Mouse (Mus musculus): ENCODE results near the gene Fancc. TPM values are rescaled to one million over a fixed set of nuclear protein-coding genes. Genes with fewer than 3 reads are reported as not detected.
"Not testable (repeated sequence)": the region's sequence is repeated elsewhere in the genome, so short reads cannot be mapped to it uniquely, and the experiment has no call there.

The Fancc gene
- total RNA-seq, 2 experiments from 2014 or later, result 17.1 to 18.9 TPM

DNA sequence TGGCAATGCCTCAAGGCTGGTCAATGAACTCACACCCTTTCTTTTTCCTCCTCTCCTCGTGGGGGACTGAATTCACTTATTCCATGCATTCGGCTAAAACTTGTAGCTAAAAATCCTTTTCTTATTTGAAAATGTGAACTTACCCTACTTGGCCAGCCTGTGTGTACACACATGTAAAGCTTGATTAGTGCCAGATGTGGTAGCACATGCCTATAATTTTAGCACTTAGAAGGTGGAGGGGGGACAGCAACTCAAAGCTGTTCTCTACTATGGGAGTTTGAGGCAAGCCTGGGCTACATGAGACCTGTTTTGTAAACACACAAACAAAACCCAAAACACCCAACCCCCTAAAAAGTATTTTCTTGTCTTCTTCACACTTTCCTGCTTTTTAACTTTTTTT is 19.5 kb upstream of the Fancc start:
- DNase-seq (ENCODE audit: low spot score in 2 of 2), result no peak

DNA sequence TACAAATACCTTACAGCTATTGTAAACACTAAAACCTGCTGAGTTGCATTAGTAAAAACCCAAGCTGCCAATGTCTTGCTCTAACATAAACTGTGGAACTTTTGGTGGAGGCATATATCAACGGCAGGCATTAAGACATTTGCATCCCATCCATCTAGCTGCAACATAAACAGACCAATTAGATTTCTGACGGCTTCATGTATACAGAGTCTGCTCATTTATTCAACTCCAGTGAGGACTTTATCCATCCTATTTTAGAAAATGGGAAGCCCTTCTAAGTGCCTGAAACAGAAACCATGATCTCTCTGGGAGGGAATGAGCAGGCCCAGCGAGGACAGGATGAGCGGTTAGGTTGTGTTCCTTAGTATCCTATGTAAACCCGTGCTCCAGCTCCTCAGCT is 18.5 kb upstream of the Fancc start:
- DNase-seq (ENCODE audit: low spot score in 2 of 2), result no peak

DNA sequence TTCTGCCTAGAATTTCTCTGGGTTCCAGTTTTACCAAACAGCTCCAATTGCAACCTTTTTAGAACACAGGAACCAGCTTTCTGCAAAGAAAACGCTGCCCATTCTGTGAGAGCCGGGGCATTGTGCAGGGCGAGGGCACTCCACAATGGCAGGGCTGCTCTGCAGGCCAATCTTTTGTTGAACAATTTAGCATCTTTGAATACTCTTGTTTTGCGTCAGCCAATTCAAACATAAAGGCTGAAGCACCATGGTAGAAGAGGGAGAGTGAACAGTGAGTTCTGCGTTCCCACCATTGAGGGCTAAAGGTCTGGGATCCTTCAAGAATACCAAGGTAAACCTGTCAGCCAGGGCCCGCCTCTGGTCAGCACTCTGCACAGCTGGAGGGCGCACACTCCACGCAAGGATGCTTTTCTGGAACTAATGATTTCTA is 17.9 kb upstream of the Fancc start:
- DNase-seq (ENCODE audit: low spot score in 2 of 2), result no peak

DNA sequence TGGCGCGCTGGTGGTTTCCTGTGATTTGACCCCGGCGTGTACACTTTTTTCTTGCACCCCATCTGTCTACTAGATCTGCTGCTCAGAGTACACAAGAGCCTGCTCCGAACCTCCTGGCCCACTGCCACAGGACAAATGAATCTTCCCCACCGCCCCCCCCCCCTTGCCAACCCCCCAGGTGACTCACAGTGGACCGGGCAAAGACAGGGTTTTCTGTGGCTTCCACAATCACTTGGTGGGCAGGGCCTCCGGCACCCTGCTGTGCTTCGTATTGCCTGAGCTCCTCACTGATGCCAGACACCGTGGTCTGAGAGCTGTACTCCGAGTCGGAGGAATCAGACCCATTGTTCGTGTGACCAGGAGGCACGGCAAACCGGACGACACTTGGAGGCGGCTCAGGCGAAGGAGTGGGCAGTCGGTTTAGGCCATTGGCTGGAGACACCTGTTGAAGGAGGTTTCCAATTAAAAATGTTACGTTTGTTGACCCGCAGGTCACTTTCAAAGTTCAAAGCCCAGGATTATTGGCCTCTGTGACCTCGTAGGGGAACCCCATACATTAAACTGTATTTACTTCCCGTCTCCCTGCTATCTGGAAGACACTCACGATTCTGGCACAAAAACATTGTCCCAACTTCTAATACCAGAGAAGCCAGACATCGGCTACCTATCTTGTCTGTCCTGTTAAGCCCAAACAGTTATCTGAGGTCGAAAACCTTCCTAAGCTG is 16.5 kb upstream of the Fancc start:
- no peak for DNase-seq (ENCODE audit: low spot score in 2 of 2)

DNA sequence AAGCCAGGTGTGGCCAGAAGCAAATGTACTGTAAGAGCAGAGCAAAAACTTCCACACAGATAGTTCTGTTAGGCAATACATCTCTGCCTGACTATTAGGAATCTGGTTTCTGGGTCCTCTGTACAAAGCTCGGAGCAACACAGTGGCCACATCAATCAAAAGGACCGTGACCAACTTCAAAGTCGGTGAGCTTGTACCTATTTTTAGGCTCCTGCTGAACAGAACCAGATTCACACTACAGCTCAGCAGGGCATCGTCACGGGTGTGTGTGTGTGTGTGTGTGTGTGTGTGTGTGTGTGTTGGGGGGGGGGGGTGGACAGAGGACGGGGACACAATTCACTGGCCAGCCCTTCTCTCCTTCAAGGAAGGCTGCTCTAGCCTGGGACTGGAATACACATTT is 15.3 kb upstream of the Fancc start:
- no peak for DNase-seq (ENCODE audit: low spot score in 2 of 2)

DNA sequence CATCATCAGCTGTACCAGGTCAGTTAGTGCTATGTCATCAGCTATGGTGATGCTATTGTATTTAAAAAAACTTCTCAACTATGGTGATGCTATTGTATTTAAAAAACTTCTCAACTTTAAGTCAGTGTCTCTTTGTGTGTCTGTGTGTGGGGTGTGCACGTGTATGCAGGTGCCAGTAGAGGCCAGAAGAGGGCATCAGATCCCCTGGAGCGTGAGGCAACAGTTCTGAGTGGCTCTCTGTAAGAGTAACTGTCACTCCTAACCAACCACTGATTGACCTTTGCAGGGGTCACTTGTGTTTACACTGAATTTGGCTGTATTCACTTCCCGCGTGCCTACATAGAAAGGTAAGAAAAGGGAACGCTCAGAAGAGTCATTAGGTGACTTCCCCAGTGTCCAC is 10.7 kb upstream of the Fancc start:
- DNase-seq (ENCODE audit: low spot score in 2 of 2), result no peak

DNA sequence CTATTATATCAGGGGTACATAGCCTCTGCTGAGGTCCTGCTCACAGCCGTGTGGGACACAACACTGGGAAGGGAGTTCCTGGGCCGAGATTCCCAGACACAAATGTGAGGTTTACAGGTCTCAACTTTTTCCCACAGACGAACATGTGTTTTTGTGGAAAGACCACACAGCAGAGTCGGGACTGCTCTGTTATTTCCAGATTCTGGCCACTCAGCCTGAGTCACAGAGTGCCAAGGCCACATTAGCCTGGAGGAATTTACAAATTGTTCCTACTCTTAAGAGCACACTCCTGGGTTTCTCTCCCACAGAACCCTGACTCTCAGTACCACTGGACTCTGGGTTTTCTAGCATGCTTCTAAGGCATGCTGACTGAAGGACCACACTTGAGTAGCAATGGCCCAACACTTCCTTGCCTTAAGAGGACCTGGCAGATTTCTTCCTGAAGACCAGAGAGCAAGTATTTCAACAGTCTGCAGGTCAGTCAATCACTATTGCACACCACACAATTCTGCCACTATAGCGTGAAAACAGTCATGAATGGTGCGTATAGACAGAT is 10.0 kb upstream of the Fancc start:
- DNase-seq (ENCODE audit: low spot score in 2 of 2), result no peak

DNA sequence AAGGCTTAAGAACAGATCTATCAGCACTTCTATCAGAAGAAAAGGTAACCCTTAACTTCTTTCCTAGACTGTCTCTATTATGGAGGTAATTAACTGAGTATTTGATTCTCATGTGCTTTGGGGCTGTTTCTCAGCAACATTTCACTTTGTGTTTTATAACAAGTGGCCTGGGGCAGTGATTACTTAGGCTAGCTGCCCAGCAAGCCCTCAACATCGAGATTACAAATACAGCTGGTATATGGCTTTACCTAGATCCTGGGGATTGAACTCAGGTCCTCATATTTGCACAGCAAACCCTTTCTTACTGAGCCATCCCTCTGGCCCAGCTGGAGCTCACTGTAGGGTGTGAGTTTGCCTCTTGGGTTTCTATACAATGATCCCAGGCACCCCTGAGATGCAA is 9.3 kb upstream of the Fancc start:
- no peak for DNase-seq (ENCODE audit: low spot score in 2 of 2)

DNA sequence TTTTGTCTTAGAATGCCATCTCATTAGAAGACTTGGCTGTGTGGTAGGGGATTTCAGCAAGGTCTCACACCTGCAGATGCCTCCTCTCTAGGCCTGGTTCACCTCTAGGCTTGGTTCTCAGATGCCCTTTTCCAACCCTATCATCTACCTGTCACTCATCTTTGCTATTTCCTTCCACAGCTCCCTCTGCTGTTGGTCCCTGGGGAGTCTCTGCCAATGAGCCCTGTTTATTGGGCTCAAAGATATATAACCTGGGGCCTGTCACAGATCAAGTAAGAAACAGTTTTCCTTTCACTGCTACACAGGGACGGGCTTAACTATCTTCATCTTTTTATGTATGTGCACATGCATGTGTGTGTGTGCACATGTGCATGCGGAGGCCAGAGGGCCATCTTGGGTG is 5.3 kb upstream of the Fancc start:
- DNase-seq (ENCODE audit: low spot score in 2 of 2), result no peak

DNA sequence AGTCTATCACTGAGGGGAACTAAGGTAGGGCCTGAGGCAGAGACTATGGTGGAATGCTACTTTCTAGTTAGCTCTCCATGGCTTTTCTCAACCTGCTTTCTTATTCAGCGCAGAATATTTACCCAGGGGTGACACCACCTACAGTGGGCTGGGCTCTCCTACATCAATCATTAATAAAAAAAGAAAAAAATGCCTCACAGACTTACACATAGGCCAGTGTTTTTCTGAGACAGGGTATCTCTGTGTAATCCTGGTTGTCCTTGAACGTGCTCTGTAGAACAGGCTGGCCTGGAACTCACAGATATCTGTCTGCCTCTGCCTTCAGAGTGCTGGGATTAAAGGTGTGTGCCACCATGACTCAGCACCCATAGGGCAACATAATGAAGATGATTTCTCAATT is 2.4 kb upstream of the Fancc start:
- DNase-seq (ENCODE audit: low spot score in 2 of 2), result no peak

DNA sequence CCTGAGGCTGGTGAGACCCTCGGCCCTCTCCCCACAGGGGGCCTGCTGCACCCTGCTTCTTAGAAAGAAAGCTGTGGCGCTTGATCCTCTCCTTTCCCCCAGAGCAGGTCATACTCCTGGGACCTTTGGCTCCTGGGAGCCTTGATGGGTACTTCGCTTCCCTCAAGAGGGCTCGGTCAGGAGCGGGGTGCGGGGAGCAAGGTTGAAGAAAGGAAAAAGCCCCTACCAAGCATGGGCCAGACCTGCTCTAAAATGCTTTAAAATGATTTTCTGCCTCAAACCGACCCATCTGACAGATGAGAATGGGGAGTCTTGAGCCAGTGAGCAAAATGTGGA is 9.4 kb downstream of the Fancc start:
- DNase-seq (ENCODE audit: low spot score in 2 of 2), result no peak

DNA sequence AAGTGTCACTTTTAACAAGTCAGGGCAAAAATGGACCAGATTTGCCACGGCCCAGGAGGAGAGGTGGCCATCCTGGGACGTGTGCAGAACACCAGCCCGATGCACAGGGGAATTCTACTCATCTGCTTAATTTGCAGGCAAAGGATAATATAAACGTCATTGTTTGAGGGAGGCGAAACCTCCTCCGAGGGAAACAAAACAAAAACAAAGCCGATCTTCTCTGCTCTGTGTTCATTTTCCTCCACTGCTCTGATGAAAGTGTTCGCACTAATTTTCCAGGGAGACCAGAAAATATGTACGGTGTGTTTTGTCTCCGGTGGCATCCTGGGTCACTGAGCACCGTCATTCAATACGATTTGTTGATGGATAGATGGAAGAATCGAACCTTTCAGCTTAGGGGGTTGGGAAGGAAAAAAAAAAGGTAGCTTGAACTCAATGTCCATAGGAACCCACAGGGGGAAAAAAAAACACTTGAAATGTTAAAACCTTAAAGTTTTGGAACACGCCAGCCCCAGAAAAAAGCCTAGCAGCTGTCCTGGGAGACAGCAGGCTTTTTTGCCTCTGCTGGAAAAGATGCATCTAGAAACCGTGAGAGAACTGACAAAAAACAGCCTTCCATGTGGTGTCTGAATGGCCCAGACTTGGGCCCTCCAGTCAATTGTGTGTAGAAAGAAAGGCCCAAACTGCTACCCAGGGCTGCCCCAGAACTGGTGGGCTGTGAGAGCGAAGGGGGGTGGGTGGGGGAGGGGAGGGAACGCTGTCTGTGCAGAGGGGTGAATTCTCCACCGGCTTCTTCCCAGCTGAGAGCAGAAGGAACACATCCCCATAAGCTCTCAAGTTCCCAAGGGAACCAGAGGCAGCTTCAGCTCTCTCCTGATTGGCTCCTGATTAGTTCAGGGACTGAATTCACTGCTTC is 10.0 kb downstream of the Fancc start:
- no peak for DNase-seq (ENCODE audit: low spot score in 2 of 2)

DNA sequence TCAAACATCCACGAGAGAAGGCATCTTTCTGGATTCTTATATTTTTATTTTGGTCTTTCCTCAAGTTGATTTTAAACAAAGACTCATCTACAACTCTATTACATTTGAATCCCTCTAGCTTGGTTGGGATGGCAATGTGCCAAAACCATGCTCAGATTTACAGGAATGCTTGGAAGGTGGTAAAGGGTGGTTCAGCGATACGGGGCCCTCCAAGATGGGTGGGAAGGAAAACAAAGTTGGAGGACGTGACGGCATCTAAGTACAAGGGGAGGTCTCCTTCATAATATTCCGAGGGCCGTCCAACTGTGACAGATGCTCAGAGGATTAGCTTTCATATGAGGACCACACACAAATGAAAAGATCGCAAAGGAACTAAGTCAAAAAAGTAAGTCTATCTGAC is 21.7 kb downstream of the Fancc start:
- DNase-seq (ENCODE audit: low spot score in 2 of 2), result no peak

DNA sequence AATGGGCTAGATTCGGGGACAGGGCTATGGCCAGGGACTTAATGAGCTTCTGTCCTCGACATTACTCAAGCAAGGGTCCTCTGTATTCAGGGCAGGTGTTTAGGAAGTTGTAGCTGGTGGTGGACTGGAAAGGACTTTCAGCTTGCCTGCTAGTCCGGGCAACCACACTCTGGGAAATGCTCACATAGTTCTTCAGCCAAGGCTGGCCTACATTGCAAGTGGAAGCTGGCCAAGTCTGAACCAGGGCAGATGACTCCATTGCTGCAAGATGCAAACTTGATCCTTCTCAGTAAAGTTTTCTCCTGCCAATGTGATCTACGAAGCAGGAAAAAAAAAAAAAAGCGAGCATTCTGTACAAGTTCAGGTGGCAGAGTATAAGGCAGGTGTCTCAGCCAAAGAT is 44.2 kb downstream of the Fancc start:
- no peak for DNase-seq (ENCODE audit: low spot score in 2 of 2)

DNA sequence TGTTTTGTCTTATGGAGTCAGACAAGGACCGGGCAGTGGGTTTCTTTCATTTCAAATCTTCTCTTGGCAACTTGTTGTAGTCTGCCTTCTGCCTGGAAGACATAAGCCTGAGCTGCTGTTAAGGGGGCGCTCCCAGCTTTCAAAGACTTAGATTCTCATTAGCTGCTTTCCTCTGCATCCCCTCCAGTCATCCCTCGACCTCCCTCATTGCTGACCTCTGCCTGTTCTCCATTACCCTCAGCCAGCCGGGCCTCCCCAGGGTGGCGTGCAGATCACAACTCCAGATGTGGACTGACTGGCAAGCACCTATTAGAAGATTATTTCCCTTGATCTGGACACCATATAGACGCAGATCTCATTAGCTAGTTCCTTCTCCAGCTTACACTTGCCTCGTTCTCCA is 45.9 kb downstream of the Fancc start:
- no peak for DNase-seq (ENCODE audit: low spot score in 2 of 2)

DNA sequence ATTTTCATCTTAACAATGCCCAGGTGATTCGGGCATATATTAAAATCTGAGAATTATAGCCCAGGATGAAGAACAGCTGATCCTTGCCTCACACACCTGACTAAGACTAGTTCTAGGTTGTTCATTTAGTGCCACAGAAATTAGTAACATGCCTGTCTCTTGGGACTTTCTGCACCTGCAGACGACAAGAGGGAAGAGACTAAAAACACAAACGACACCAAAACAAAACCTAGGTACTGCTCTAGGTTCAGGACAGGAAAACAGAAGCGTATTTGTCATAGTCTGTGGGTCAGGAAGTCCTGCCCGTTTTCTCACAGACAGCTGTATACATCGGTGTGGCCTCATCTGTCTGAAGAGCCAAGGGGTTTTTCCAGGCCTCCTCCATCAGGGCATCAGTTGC is 51.7 kb downstream of the Fancc start:
- DNase-seq (ENCODE audit: low spot score in 2 of 2), result no peak

DNA sequence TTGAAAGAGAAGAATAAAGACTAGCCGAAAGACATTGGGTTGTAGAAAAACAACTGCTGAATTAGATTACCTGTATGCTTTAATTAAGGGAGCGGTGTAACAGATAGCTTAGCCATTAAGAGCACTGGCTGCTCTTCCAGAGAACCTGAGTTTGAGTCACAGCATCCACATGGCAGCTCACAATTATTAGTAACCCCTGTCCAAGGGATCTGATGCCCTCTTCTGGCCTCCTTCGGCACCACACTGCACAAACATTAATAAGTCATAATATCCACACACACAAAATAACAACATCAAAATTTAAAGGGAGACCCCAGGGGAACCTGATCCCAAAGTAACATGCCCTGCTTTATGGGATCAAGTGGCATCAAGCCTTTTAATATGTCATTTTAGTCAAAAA is 64.3 kb downstream of the Fancc start:
- DNase-seq (ENCODE audit: low spot score in 2 of 2), result no peak

DNA sequence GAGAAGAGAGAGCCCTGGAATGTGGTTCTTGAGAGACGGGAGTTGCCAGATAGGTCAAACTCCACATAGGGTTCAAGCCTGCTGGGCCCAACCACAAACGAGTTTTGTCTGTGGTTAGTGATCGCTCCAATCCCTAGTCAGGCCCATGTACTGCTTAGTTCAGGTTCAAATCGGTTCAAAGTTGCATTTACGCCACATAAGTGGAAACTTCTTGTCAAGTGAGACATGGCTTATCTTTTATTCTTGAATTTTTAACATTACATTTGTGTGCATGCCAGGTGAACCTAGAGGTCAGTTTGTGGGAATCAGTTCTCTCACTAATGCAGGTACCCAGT is 65.3 kb downstream of the Fancc start:
- no peak for DNase-seq (ENCODE audit: low spot score in 2 of 2)

DNA sequence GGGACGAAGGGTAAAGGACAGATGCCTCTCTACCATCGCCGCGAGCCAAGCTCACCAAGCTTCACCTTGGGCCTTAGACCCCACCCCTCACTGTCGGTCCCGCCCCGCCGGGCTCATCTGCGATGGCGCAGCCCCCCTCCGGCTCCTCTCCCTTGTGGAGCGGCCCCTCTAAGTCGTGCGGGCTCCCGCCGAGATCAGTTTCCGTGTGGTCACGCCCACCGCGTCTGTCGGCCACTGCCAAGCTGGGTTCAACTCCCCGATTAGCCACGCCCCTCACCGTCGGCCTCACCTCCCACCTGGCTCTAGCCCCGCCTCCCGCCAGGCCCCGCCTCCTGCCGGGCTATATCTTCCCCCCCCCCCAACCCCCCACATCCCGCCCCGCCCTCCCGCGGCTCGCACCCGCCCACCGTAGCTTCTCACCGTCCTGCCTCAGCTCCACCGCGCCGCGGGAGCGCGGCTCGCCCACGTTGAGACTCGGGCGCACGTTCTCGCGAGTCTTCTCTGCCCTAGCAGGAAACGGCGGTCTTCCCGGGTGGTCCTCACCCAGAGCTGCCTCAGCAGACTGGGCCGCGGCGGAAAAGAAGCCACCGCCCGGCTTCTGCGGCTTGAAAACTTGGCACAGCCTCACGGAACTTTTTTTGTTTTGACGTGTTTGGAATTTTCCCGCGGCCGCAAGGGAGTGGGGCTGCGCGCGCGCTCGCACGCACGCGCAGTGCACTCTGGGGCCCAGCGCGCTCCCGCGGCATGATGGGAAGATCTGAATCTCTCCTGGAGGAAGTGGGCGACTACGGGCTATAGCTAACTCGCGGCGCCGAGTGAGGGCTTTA is 65.8 kb downstream of the Fancc start:
- peak; percentile 87 to 90 for DNase-seq (ENCODE audit: low spot score in 2 of 2)

DNA sequence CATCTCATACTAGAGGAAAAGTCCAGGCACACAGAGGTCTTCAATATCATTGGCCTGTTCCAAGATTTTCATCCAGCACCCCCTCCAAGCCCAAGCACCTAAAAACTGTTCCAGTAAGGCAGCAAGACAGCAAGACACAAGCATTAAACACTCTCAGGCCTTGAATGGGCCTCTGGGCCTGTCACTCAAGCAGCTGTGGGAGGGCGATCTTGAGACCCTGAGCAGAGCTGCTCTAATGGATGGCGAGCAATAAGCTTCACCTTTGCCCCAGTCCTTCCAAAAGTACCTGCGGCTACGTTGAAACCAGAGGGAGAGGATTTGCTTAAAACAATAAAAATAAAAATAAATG is 66.4 kb downstream of the Fancc start:
- DNase-seq (ENCODE audit: low spot score in 2 of 2), result no peak

DNA sequence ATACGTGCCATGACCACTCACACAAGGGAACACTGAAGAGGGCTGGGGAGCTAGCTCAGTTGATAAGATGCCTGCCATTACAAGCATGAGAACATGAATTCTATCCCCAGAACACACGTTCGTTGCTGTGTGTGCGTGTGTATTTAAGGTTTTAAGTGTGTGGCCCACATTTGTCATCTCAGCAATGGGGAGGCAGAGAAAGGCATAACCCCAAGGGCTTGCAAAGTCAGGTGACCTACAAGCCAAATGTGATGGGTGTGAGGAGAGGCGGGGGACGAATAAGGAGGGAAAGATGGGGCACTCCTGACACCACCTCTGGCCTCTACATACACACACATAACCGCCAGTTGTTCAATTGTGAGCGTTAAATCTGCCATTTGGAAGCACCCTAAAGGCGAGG is 66.9 kb downstream of the Fancc start:
- no peak for DNase-seq (ENCODE audit: low spot score in 2 of 2)

DNA sequence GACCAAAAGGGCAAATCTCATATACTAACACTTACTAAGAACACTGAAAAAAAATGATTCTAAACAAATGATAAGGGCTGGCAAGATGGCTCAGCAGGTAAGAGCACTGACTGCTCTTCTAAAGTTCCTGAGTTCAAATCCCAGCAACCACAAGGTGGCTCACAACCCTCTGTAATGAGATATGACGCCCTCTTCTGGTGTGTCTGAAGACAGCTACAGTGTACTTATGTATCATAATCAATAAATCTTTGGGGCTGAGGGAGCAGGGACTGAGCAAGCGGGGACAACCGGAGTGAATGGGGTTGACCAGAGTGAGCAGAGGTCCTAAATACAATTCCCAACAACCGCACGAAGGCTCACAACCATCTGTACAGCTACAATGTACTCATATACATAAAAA is 68.9 kb downstream of the Fancc start:
- not testable (repeated sequence) for DNase-seq (ENCODE audit: low spot score in 2 of 2)
